ENCODE assay signal across 21 mouse cellular contexts in genomic region chr7:78519689-78520088, GRCm38 (mm10).
A peak's percentile ranks its signal among the peaks of the same experiment; 100 is the strongest.
DNase-seq lines count a peak whose midpoint lies in the region; ATAC-seq and TF ChIP-seq lines count a peak whose summit lies in the region.
"Had no signal": no experiment of that assay in that cellular context is flagged by ENCODE, and none has a peak within 500 bp of the region (broad histone marks: within the 10 kb centered on the region; RNA-seq: fewer than 3 reads in every experiment).

No protein-coding gene starts in this region.

- peak overlapping the region; percentile 59; the same call in 1 of the 2 replicates for H3K27ac ChIP-seq in layer of hippocampus, adult 2 months
- no peak overlapping the region for H3K27ac ChIP-seq in liver, postnatal 0 days (ENCODE audit: low read depth)
- H3K27ac ChIP-seq: embryonic facial prominence, embryonic 13.5 days; heart, adult 2 months; heart, embryonic 15.5 days; hindbrain, embryonic 13.5 days; hindbrain, postnatal 0 days; kidney, postnatal 0 days had no signal

- H3K4me3 ChIP-seq in layer of hippocampus, adult 2 months = no peak overlapping the region
- H3K4me3 ChIP-seq in liver, postnatal 0 days (ENCODE audit: low read depth, low read length) = no peak overlapping the region
- H3K4me3 ChIP-seq: embryonic facial prominence, embryonic 13.5 days; heart, adult 2 months; heart, embryonic 15.5 days; hindbrain, embryonic 13.5 days had no signal

- no peaks in the 10 kb centered on the region for H3K9me3 ChIP-seq in liver, postnatal 0 days (ENCODE audit: low read length)
- H3K9me3 ChIP-seq: embryonic facial prominence, embryonic 13.5 days; heart, embryonic 15.5 days; hindbrain, embryonic 13.5 days had no signal

- no peaks in the 10 kb centered on the region for H3K27me3 ChIP-seq in liver, postnatal 0 days (ENCODE audit: insufficient read depth, low read length)
- H3K27me3 ChIP-seq: embryonic facial prominence, embryonic 13.5 days; heart, embryonic 15.5 days; hindbrain, embryonic 13.5 days had no signal

- no peak overlapping the region for H3K9ac ChIP-seq in liver, postnatal 0 days (replicated peaks)
- H3K9ac ChIP-seq: embryonic facial prominence, embryonic 13.5 days; heart, embryonic 15.5 days; hindbrain, embryonic 13.5 days had no signal

- no peaks in the 10 kb centered on the region for H3K36me3 ChIP-seq in liver, postnatal 0 days (replicated peaks; ENCODE audit: insufficient read depth, low read length)
- H3K36me3 ChIP-seq: embryonic facial prominence, embryonic 13.5 days; heart, embryonic 15.5 days had no signal

- no peak for ATAC-seq in liver, postnatal 0 days
- ATAC-seq: activated CD4-positive, CD25-positive, alpha-beta regulatory T cell, adult 4 months had no signal

- no peak for TF ChIP-seq EP300 in liver, postnatal 0 days (IDR thresholded peaks at IDR 0.05; ENCODE audit: low read depth)

- TF ChIP-seq CTCF in layer of hippocampus, adult 2 months (conservative IDR thresholded peaks at IDR 0.05) = no peak
- no peak for TF ChIP-seq CTCF in liver, postnatal 0 days (IDR thresholded peaks at IDR 0.05; ENCODE audit: low read depth)

- WGBS in liver, postnatal 0 days (ENCODE audit: insufficient replicate concordance) = 64% methylated on average over 3 of the region's 3 CpGs

- H3K4me2 ChIP-seq in liver, postnatal 0 days (ENCODE audit: low read depth, low read length) = no peak overlapping the region
- H3K4me2 ChIP-seq: embryonic facial prominence, embryonic 13.5 days; heart, embryonic 11.5 days; heart, embryonic 15.5 days; hindbrain, embryonic 13.5 days had no signal

- DNase-seq in cerebellum, adult 11-12 months = peak; percentile 82
- DNase-seq in cerebellum, postnatal 4 days (ENCODE audit: low spot score in 2 of 2) = no peak
- DNase-seq in layer of hippocampus, adult 2 months (ENCODE audit: low spot score in 2 of 2) = no peak
- DNase-seq in layer of hippocampus, adult 9-10 months (ENCODE audit: low spot score) = no peak
- DNase-seq in cerebellum, adult 9-11 months = peak; percentile 85
- DNase-seq in cerebellum, postnatal 36 days = peak; percentile 57 to 64
- DNase-seq in adipocyte (ENCODE audit: low spot score) = no peak
- DNase-seq in liver, postnatal 0 days = no peak
- DNase-seq: adrenal gland, adult 2 months; gastrocnemius, postnatal 14 days; heart, adult 2 months; heart, postnatal 14 days; kidney, adult 11 months; kidney, adult 9 months had no signal

- no peaks in the 10 kb centered on the region for H3K4me1 ChIP-seq in liver, postnatal 0 days (ENCODE audit: insufficient read depth)
- H3K4me1 ChIP-seq: embryonic facial prominence, embryonic 13.5 days; heart, embryonic 15.5 days had no signal

Comparison
In these comparisons a context has a peak if more than half of its experiments do, and no peak if none do; other contexts are left out.
1. DNase-seq: peak in cerebellum, adult 11-12 months (single experiment), cerebellum, adult 9-11 months (single experiment) and cerebellum, postnatal 36 days (2 of 2); none in cerebellum, postnatal 4 days (0 of 2), layer of hippocampus, adult 2 months (0 of 2), layer of hippocampus, adult 9-10 months (single experiment), adipocyte (single experiment) and liver, postnatal 0 days (single experiment).